Mouse (Mus musculus) ovary, postnatal 10 days (tissue): ENCODE measurements around the gene Pibf1.

Experiments used
- DNase-seq: peaks from one replicate; pipeline ENCODE4 v3.0.0; 2022; ENCODE audit warnings: low spot score

The Pibf1 gene

GRCm38 (mm10) chr14:99141786-99142633 lies 42.8 kb downstream of the Pibf1 start:
- DNase-seq: peak; percentile 56

- no peak for DNase-seq
Observed at GRCm38 (mm10) chr14:99146841-99147240, 47.6 kb downstream of the Pibf1 start.

- DNase-seq: no peak
Observed at GRCm38 (mm10) chr14:99152683-99153082, 53.5 kb downstream of the Pibf1 start.

GRCm38 (mm10) chr14:99159940-99160339 lies 60.7 kb downstream of the Pibf1 start:
- no peak for DNase-seq

GRCm38 (mm10) chr14:99163051-99163450 lies 63.8 kb downstream of the Pibf1 start:
- no peak for DNase-seq

- DNase-seq: no peak
Observed at GRCm38 (mm10) chr14:99174138-99174745, 75.0 kb downstream of the Pibf1 start.

- DNase-seq: no peak
Observed at GRCm38 (mm10) chr14:99176559-99176958, 77.3 kb downstream of the Pibf1 start.

GRCm38 (mm10) chr14:99190153-99190790 lies 91.0 kb downstream of the Pibf1 start:
- no peak for DNase-seq

GRCm38 (mm10) chr14:99205865-99206264 lies 106.6 kb downstream of the Pibf1 start:
- DNase-seq: no peak

GRCm38 (mm10) chr14:99206591-99206990 lies 107.4 kb downstream of the Pibf1 start:
- no peak for DNase-seq

GRCm38 (mm10) chr14:99210431-99210830 lies 111.2 kb downstream of the Pibf1 start:
- DNase-seq: no peak

GRCm38 (mm10) chr14:99218396-99219012 lies 119.3 kb downstream of the Pibf1 start:
- no peak for DNase-seq

- no peak for DNase-seq
Observed at GRCm38 (mm10) chr14:99219757-99220171, 120.5 kb downstream of the Pibf1 start.

- DNase-seq: no peak
Observed at GRCm38 (mm10) chr14:99225929-99226328, 126.7 kb downstream of the Pibf1 start.

GRCm38 (mm10) chr14:99229071-99229780 lies 130.0 kb downstream of the Pibf1 start:
- DNase-seq: no peak

GRCm38 (mm10) chr14:99233056-99233455 lies 133.8 kb downstream of the Pibf1 start:
- no peak for DNase-seq

GRCm38 (mm10) chr14:99237115-99237514 lies 137.9 kb downstream of the Pibf1 start:
- no peak for DNase-seq

- no peak for DNase-seq
Observed at GRCm38 (mm10) chr14:99240563-99240962, 141.3 kb downstream of the Pibf1 start.

GRCm38 (mm10) chr14:99244508-99244907 lies 145.3 kb downstream of the Pibf1 start:
- no peak for DNase-seq

GRCm38 (mm10) chr14:99262026-99262425 lies 162.8 kb downstream of the Pibf1 start:
- no peak for DNase-seq

- DNase-seq: no peak
Observed at GRCm38 (mm10) chr14:99263816-99264215, 164.6 kb downstream of the Pibf1 start.

- DNase-seq: no peak
Observed at GRCm38 (mm10) chr14:99265791-99266190, 166.6 kb downstream of the Pibf1 start.
